Mouse (Mus musculus) frontal cortex, postnatal 36 days (tissue): ENCODE data around the gene Als2.

ENCODE experiments used
- DNase-seq, 2 experiments: peaks; one replicate each; pipeline ENCODE4 v3.0.0; 2022; ENCODE audit warnings: low spot score in 2 of 2

Gene Als2

GRCm38 (mm10) chr1:59166232-59166905 is 70.7 kb downstream of the Als2 start:
- no peak for DNase-seq

- DNase-seq, result no peak
Observed at GRCm38 (mm10) chr1:59163918-59164317, 73.1 kb downstream of the Als2 start.

GRCm38 (mm10) chr1:59163030-59163461 is 74.0 kb downstream of the Als2 start, which contains the start of gene Mpp4:
Gene Mpp4 (minus strand): TSS chr1:59163389.
- peak; percentile 76 to 77 for DNase-seq

- DNase-seq, result no peak
Observed at GRCm38 (mm10) chr1:59162309-59163024, 74.6 kb downstream of the Als2 start.

GRCm38 (mm10) chr1:59161396-59161795 is 75.6 kb downstream of the Als2 start:
- no peak for DNase-seq

GRCm38 (mm10) chr1:59160871-59161270 is 76.2 kb downstream of the Als2 start:
- no peak for DNase-seq

- DNase-seq, result no peak
Observed at GRCm38 (mm10) chr1:59159136-59159535, 77.9 kb downstream of the Als2 start.

- no peak for DNase-seq
Observed at GRCm38 (mm10) chr1:59158498-59158897, 78.5 kb downstream of the Als2 start.

- no peak for DNase-seq
Observed at GRCm38 (mm10) chr1:59157846-59158245, 79.2 kb downstream of the Als2 start.

- no peak for DNase-seq
Observed at GRCm38 (mm10) chr1:59152346-59152745, 84.7 kb downstream of the Als2 start.

GRCm38 (mm10) chr1:59150542-59150941 is 86.5 kb downstream of the Als2 start:
- DNase-seq, result no peak

- DNase-seq, result no peak
Observed at GRCm38 (mm10) chr1:59144543-59144942, 92.5 kb downstream of the Als2 start.

- DNase-seq, result no peak
Observed at GRCm38 (mm10) chr1:59142809-59143208, 94.2 kb downstream of the Als2 start.

GRCm38 (mm10) chr1:59134419-59134818 is 102.6 kb downstream of the Als2 start:
- no peak for DNase-seq

GRCm38 (mm10) chr1:59128879-59129278 is 108.2 kb downstream of the Als2 start:
- no peak for DNase-seq

GRCm38 (mm10) chr1:59125558-59125957 is 111.5 kb downstream of the Als2 start:
- DNase-seq, result no peak

- DNase-seq, result peak; percentile 93 to 94
Observed at GRCm38 (mm10) chr1:59119720-59120457, 117.1 kb downstream of the Als2 start, which contains the start of gene Tmem237. Gene Tmem237 (minus strand): TSS chr1:59120408.
